Mouse (Mus musculus) bone marrow macrophage, adult 2 months (primary cell): ENCODE measurements around the gene Gm17359. TPM values are rescaled to one million over a fixed set of nuclear protein-coding genes. Genes with fewer than 3 reads are reported as not detected.
A peak's percentile ranks its signal among the peaks of the same experiment; 100 is the strongest.
"Not testable (repeated sequence)": the region's sequence is repeated elsewhere in the genome, so short reads cannot be mapped to it uniquely, and the experiment has no call there.

Experiments used
- H3K27ac ChIP-seq: 2 replicates; pipeline ENCODE4 v1.5.1; 2012; ENCODE audit warnings: low read depth, low read length; ENCODE audit not compliant: insufficient read depth
- H3K4me1 ChIP-seq: 2 replicates; pipeline ENCODE4 v1.6.1; 2012; ENCODE audit warnings: low read length; ENCODE audit not compliant: control insufficient read depth, insufficient read depth
- H3K4me3 ChIP-seq: 2 replicates; pipeline ENCODE4 v1.5.1; 2012; ENCODE audit warnings: mild to moderate bottlenecking, low read length, moderate library complexity; ENCODE audit not compliant: insufficient read depth
- CTCF ChIP-seq: IDR thresholded peaks from 2 replicates; pipeline ENCODE4 v1.5.1; 2012; ENCODE audit warnings: low read depth, mild to moderate bottlenecking, low read length, moderate library complexity
- POLR2A ChIP-seq: IDR thresholded peaks from 2 replicates; pipeline ENCODE4 v1.6.1; 2012; ENCODE audit warnings: mild to moderate bottlenecking, low read depth, low read length, borderline replicate concordance
- polyA plus RNA-seq: library from polyadenylated mRNA; stranded (reverse); fragments of >200 nt; gene quantifications from 2 replicates; pipeline ENCODE4 v1.2.4, GENCODE M21; 2012; ENCODE audit not compliant: missing spikeins, insufficient read depth, insufficient read length

Gm17359 gene
- polyA plus RNA-seq, 1 experiment, result not detected

DNA sequence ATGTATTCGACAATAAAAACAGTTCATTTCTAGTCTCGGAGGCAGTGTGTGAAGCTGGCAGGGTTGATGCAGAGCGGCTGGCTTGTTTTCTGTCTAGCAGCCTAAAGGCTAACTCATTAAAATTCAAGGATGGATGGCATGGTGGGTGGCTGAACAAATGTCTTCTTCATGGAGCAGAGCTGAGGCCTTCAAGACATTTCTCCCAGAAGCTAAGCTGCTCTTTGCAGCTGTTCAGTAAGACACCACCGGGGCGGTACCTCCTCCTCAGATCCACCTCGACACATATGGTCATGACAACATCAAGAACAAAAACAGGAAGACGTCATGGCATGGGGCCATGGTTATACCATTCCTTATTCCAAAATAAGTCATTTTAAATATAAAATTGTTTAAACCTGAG, 99.7 kb downstream of the Gm17359 start:
- no peak overlapping the region for H3K27ac ChIP-seq
- peaks cover 14% of the 10 kb centered on the region for H3K4me1 ChIP-seq
- TF ChIP-seq CTCF, result no peak
- H3K4me3 ChIP-seq, result no peak overlapping the region

DNA sequence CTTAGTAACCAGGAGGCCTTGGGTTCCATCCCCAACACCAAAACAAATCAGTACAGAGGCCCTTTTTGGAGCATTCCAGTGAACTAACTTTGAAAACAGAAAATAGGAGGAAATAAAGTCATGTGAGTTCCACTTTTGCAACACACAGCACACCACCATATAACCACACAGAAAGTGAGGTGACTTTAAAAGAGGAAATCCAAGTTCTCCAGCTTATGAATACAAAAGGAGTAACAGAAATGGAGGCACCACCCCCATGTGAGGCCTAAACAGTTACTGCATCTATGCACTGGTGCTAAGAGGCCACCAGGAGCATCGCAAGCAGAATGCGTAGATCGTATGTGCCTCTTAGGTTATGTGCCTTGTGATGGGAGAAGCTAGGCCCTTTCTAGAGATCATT, 101.8 kb downstream of the Gm17359 start:
- TF ChIP-seq POLR2A, result no peak
- TF ChIP-seq CTCF, result no peak
- Histone ChIP-seq H3K27ac (peak overlapping the region; percentile 85), H3K4me1 (peaks cover 14% of the 10 kb centered on the region), H3K4me3 (no peak overlapping the region)

DNA sequence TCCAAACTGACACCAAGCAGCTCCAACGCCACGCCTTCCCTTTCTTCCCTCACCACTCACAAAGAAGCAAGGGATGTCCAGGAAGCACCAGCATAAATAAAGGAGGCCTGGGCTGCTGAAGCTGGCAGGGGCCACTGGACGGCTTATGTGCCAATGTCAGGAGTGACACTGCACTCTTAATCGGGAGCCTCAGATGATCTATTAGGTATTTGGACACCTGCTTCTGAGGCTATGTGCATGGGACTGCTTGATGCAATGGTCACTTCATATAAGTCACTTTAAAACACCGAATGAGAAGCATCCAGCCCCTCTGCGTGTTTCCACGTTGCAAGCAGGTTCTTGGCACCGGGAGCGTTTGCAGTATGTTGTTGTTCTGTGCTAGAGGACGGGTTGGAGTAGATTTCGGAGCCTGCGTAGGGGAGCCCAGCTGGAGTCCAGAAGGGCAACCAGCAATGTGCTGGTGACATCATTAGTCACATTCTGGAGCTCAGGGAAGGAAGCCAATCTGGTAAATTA, 104.6 kb downstream of the Gm17359 start:
- peaks cover 26% of the 10 kb centered on the region for H3K4me1 ChIP-seq
- no peak overlapping the region for H3K4me3 ChIP-seq
- no peak overlapping the region for H3K27ac ChIP-seq
- TF ChIP-seq CTCF, result no peak
- TF ChIP-seq POLR2A, result no peak

DNA sequence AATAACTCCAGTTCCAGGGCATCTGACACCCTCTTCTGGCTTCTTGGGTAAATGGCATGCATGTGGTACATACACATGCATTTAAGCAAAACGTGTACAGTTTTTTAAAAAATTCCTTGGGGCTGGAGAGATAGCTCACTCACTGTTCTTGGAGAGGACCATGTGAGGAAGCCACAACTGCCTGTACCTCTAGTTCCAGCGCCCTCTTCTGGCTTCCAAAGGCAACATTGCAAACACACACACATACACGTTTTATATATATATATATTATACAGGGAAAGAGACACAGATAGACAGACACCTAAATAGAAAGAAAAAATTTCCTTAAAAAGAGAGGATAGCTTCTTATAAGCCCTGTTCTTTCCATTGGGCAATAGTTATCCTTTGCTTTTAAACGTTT, 107.4 kb downstream of the Gm17359 start:
- H3K4me3 ChIP-seq, result no peak overlapping the region
- peaks cover 16% of the 10 kb centered on the region for H3K4me1 ChIP-seq
- TF ChIP-seq POLR2A (no peak), CTCF (no peak)
- no peak overlapping the region for H3K27ac ChIP-seq

DNA sequence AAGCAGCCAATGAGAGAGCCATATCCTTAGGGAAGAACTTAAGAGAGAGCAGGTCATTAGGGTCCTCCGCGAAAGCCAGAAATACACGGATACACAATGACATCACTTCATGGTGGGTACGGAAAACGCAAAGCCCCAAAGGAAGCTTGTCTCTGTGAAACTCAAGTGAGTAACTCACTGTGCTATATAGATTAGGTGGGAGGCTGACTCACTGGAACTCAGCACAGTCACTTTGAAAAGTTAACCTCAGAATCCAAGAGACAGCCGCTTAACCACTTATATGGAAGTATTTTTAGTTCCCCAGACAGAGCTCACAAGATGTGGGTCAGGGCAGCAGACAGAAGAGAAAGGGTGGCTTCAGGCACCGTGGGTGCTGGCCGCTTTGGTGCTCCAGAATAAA, 108.6 kb downstream of the Gm17359 start:
- Histone ChIP-seq H3K4me1 (peaks cover 12% of the 10 kb centered on the region), H3K27ac (no peak overlapping the region), H3K4me3 (no peak overlapping the region)
- no peak for TF ChIP-seq POLR2A
- TF ChIP-seq CTCF, result no peak

DNA sequence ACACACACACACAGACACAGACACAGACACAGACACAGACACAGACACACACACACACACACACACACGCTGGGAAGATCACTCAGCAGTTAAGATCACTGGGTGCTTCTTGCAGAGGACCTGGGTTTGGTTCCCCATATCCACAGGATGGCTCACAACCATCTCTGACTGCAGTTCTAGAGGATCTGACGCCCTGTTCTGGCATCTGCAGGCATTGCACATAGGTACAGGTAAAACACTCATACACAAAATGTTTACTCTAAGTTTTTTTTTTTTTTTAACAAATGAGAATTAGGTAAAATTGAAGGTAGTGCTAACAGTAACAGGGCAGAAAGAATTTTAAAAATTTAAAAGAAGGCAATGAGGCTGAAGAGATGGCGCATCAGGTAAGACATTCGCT, 109.7 kb downstream of the Gm17359 start:
- H3K27ac ChIP-seq, result no peak overlapping the region
- no peak overlapping the region for H3K4me3 ChIP-seq
- peaks cover 12% of the 10 kb centered on the region for H3K4me1 ChIP-seq
- TF ChIP-seq POLR2A (no peak), CTCF (no peak)

DNA sequence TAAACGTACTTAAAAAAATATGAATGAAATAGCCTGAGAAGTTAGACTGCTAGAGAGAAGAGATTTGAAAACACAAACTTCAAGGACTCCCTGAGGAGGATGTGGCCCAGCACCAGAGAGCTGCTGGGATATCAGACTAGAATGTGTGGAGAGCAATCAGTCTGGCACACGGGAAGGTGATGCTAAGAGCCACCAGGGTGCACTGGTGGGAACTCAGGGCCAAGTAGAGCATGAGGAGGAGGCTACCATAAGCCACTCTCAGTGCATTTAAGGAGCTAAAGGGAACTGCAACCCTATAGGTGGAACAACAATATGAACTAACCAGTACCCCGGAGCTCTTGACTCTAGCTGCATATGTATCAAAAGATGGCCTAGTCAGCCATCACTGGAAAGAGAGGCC, 110.2 kb downstream of the Gm17359 start:
- peaks cover 12% of the 10 kb centered on the region for H3K4me1 ChIP-seq
- H3K4me3 ChIP-seq, H3K27ac ChIP-seq: not testable (repeated sequence)

DNA sequence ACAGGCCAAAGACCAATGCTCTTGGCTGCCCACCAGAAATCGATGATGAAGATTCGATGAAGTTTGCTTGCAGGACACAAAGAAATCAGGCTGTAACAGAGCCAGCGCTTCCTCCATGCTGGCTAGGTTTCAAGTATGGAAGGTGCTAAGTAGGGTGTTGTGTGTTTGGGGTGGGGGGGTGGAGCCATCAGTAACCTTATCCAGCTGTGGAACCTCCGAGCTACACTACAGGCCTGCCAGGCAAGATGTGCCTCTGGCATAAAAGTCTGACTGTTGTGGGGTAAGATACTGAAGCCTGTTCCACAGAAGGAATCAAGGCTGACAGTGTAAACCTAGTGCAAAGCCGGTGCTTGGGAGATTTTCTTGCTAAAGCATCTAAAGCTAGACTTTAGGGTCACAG, 112.0 kb downstream of the Gm17359 start:
- peaks cover 12% of the 10 kb centered on the region for H3K4me1 ChIP-seq
- TF ChIP-seq CTCF (no peak), POLR2A (no peak)
- no peak overlapping the region for H3K4me3 ChIP-seq
- H3K27ac ChIP-seq, result no peak overlapping the region

DNA sequence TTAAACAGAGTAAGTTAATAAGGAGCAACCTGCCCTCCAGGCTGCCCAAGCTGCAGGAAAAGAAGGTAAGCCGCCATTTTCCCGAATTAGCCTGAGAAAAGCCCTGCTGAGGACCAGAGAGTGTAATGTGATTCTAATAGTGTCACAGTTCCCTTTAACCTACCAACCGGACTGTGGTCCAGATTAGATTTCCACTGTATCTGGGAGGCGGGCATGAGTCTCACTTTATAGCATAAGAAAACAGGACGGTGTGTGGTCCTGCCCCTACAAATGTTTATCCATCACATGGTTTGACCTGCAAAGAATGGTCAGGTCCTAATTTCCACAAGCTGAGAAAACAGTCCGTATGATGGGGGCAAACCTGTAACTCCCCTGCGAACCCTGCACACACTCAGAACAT, 112.9 kb downstream of the Gm17359 start:
- no peak overlapping the region for H3K27ac ChIP-seq
- peaks cover 11% of the 10 kb centered on the region for H3K4me1 ChIP-seq
- TF ChIP-seq POLR2A (no peak), CTCF (no peak)
- no peak overlapping the region for H3K4me3 ChIP-seq

DNA sequence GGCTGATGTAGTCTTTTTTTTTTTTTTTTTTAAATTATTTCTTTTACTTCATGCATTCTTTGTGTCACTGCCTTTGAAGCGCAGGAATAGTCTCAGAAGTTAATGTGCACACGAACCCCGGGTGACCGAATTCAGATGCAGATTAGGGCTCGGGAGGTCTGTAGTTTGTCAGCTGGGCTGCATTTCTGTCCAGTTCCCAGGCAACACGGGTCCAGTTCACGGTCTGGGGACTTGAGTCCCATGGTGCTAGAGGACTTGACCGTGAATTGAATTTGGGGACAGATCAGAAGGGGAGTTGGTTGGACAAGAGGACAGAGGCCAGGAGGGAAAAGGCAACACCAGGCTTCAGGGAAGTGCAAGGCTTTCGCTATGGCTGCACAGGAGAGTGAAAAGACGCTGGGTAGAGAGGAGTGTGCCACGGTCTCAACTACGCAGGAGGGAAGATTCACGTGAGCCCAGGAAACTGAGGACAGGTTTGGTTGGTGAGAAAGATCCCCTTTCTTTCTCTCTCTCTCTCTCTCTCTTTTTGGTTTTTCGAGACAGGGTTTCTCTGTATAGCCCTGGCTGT, 116.3 kb downstream of the Gm17359 start:
- no peak for TF ChIP-seq CTCF
- no peak for TF ChIP-seq POLR2A
- Histone ChIP-seq H3K4me3 (no peak overlapping the region), H3K4me1 (0 out of 2 replicates have a peak, but pooled peaks cover 5% of the 10 kb centered on the region), H3K27ac (no peak overlapping the region)

DNA sequence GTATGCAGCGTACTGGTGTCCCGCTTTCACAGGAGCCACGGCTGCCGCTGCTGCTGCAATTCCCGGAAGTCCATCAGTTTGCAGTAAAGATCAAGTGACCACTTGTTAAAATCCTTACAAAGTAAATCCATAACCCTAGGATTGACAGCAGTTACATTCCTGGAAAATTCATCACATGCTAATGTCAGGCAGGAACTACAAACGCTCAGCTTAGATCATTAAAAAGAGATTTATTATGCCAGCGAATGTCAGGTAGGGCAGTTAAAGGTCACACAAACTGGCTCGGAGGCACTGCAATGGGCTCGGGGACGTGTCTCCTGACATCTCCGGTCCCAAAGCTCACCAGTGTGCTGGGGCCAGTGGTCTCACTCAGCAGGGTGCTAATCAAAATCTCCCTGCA, 119.3 kb downstream of the Gm17359 start:
- TF ChIP-seq CTCF (no peak), POLR2A (no peak)

More for the DNA sequence above, 119.3 kb downstream of the Gm17359 start:
- no peak overlapping the region for H3K27ac ChIP-seq
- H3K4me1 ChIP-seq, result 0 out of 2 replicates have a peak, but pooled peaks cover 5% of the 10 kb centered on the region
- H3K4me3 ChIP-seq, result no peak overlapping the region
